Mouse (Mus musculus) left cerebral cortex, postnatal 25 days (tissue): ENCODE results near the gene A230072I06Rik. TPM values are rescaled to one million over a fixed set of nuclear protein-coding genes. Genes with fewer than 3 reads are reported as not detected.

Source experiments
- DNase-seq, 2 experiments: peaks; one replicate each; pipeline ENCODE4 v3.0.0; 2022; ENCODE audit warnings: low spot score in 2 of 2, mixed read lengths in 1 of 2
- intact Hi-C: fragments of 180-260 bp; cut with DNase I; formaldehyde crosslinking; loops from one replicate; pipeline ENCODE4 v1.15.1; 2025
- total RNA-seq, 2 experiments: library from RNA; stranded (reverse); gene quantifications; 2 replicates each; pipeline ENCODE4 v1.2.3; 2021

Gene A230072I06Rik
- total RNA-seq, result under 1 TPM in 1 of 2 experiments, not detected in 1; 0.25 TPM

DNA sequence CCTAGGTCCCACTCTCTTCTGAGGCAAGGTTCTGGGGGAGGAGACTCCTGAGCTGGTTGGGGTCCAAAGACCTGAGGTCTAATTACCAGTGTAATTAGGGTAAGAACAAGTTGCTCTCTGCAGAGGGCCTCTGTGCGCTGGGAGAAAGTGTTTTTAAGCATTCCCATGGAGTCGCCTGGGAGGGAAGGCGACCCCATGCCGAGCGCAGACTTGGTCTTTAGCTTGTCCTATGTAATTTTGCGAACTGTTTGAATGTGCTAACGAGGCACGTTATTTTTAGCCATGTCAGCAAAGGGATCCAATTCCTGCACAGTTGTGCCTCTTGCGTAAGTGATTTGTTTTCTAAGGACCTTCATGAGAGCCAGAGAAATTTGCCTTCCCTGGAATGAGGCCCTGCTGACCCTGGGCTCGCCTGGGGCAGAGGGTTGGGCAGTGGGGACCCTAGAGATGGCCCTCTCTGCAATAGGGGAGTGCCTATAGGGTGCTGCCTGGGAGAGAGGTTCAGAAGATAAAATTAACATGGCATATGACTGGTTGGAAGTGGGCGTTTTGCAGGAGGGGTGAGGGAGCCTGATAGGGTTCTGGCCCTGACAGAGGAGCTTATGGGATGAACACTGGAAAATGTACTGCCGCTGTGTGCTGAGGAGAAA, at the start of gene A230072I06Rik:
Gene A230072I06Rik (plus strand): TSS at position 157 of the 650 bp plus-strand sequence.
- intact Hi-C loops, result no loop called here
- DNase-seq, result peak in 1 of 2 experiments; percentile 17

DNA sequence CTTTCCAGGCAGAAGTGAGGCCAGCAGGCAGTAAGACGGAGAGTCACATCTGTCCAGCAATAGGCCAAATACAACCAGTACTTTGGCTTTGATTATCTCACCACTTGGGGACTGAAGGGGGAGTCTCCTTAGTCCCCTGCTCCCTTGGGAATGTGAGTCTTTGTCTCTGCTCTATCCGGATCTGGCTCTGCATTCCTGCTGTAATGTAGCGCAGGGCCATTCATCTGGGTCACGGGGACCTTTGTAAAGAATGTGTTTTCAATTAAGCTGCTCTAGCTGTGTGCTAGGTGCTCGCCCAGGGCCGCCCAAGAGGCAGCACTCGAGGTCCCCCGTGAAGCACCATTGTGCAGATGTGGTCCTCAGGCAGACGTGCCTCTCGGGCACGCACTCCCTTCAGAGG, 44.6 kb upstream of the A230072I06Rik start:
- intact Hi-C loops, result no loop called here
- no peak for DNase-seq

DNA sequence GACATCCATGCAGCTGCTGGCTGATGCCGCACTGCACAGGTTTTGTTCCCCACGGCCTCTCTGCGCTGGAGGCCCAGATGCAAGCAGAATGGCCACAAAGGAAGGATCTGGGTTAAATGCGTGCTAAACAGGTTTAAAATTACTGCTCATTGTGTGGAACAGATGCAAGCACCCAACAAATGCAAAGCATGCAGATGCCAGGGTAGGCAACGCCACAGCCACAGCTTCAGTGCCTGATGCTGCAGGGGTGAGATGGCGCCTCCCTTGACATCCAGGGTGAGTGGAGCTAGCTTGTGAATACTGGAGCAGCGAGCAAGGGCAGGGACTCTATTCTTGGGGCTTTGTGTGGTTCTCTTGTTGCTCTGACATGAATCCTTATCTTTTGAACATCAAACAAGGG, 39.8 kb upstream of the A230072I06Rik start:
- intact Hi-C loops, result no loop called here
- DNase-seq, result no peak

DNA sequence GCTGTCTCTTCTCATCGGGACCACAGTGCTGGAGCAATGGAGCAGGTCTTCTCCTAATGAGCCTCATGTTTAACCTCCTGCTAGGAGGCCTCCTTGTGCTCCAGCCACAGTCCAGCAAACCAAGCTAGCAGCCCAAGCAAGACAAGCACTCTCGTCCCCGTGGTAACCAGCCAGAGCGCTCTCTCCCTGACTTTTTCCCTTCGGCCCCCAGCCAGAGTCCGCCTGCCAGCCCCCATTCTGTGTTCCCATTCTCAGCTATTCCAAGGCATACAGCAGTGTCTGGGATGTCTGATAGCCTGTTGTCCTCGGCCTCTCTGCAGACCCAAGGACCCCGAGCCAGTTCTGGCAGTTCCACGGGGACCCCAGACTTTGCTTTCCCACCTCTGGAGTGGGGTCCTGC, 38.5 kb upstream of the A230072I06Rik start:
- DNase-seq, result no peak
- intact Hi-C loops, result no loop called here

DNA sequence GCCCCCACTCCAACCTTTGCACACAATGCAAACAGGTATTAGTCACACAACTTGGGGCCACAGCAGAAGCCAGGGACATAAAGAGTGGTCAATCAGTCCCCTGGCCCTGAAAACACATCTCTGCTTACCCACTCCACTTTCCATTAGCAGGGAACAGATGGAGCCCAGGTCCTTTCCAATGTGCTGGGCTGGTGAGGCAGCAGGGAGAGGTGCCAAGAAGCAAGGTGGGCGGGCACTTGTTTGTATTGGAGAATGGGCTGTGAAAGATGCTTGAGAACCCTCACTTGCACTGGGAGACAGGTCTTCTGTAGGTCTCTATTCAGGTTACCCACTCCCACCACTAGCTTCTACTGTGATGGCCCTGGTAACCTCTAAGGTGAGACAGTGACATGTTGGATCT, 34.9 kb upstream of the A230072I06Rik start:
- no peak for DNase-seq
- intact Hi-C loops, result no loop called here

DNA sequence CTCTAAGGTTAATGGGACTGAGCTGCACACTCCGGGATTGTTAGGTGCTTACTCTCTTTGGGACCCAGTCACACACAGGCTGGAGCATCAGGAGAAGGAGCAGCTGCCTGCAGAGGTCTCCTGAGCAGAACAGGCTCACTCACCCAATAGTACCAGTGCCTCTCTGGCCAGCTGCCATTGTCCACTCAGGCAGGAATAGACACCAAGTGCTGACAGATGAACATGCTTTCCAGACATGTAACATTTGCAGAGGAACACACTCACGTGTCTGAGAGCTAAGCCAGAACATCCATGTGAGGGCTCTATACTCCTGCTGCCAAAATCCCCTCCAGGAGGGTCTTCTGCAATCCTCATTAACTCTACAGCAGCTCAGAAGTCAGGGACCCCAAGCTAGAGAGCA, 18.7 kb upstream of the A230072I06Rik start:
- intact Hi-C loops, result no loop called here

DNA sequence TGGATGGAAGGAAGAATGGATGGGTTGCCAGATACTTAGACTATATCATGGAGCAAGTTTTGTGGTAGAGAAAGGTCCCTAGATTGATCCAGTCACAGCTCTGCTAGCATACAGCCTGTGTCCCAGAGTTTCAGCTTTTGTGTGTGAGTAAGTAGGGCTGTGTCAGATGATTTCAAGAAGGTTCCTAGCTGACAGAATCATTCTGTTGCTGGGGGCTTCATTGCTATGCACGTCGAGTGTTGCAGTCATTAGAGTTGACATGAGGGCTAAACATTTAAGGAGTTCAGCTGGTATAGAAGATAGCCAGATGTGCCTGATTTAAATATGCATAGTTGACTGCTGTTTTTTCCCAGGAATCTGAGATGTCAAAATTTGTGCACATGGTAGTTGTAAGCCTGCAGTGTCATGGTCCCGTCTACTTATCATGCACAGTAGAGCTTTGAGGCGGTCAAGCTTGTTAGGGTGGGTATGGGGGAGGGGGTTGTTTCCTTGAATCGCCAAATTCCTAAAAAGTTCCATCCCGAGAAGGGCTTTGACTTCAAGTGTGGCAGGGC, 18.1 kb upstream of the A230072I06Rik start:
- no peak for DNase-seq
- intact Hi-C loops, result no loop called here

More for the DNA sequence above, 18.7 kb upstream of the A230072I06Rik start:
- no peak for DNase-seq

DNA sequence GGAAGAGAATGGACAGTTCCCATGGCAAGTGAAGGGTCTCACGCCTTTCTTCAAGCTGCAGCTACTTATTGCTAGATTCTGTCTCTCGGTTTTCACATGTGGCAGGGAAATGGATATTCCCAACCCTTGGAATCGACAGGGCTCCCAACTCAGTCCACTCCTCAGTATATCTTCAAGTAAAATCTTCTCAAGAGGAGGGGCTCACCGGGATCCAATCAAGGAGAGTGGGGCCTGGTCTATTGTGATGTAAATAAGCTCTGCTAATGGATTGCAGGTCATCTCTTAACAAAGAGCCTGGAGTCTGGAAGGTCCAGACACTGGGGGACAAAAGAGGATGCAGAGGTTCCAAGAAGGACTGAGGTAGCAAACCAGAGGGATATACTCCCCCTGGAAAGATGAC, 17.1 kb upstream of the A230072I06Rik start:
- intact Hi-C loops, result no loop called here
- DNase-seq, result no peak

DNA sequence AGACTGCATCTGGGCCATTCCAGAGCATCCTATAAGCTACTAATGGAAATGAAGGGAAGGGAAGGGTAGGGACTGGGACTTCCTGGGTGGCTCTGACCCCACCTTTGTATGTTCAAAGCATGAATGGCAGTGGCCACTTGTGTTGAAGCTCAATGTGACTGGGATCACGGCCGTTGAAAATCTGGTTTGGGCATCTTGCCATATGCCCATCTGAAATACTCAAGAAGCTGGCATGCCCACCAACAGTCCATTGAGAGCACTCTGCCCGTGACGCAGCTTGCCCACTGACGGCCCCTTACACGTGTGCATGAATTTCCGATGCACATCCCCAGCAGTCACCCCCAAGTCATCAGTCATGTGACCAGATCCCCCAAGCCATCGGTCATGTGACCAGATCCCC, 13.6 kb upstream of the A230072I06Rik start:
- no peak for DNase-seq
- intact Hi-C loops, result no loop called here

DNA sequence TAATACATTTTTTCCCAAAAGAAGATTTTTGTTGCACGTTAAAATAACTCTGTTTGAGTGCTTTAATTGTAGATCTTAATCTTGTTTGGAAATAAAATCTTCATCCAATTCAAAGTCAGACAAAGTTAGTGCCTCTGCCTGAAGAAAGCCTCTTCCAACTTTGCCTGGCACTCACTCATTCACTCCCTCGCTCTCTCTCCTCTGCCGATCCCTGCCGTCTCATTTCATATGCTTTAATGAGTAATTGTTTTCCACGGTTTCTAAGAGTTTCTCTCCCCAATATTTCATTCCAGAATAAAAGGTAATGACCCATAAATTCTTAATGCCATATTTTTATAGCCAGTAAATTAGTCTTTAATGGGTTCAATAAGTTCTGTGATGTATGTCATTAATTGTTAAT, 10.8 kb upstream of the A230072I06Rik start:
- intact Hi-C loops, result no loop called here
- DNase-seq, result no peak

DNA sequence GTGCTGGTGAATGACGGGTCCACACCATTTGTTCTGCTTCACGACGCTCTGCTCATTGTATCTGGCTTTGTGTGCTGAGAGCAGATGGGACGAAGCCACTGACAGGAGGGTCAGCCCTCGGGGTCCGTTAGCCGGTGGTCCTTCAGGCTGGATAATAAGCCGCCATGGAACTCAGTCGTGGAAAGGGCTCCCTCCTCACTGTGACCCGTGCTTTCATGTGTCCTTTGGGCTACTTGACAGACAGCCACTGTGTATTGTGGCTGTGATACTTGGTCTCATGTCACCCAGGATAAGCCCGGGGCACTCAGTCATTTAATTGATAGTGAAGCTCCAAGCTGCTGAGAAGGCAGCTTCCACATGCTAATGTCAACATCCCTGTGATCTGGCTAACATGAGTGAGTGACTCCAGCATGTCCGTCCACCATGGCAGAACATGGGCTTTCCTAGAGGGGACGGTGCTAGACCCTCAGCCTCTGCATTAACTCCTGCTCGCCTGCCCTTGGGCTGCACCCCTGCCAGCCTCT, 10.3 kb upstream of the A230072I06Rik start:
- intact Hi-C loops, result no loop called here
- DNase-seq, result no peak

DNA sequence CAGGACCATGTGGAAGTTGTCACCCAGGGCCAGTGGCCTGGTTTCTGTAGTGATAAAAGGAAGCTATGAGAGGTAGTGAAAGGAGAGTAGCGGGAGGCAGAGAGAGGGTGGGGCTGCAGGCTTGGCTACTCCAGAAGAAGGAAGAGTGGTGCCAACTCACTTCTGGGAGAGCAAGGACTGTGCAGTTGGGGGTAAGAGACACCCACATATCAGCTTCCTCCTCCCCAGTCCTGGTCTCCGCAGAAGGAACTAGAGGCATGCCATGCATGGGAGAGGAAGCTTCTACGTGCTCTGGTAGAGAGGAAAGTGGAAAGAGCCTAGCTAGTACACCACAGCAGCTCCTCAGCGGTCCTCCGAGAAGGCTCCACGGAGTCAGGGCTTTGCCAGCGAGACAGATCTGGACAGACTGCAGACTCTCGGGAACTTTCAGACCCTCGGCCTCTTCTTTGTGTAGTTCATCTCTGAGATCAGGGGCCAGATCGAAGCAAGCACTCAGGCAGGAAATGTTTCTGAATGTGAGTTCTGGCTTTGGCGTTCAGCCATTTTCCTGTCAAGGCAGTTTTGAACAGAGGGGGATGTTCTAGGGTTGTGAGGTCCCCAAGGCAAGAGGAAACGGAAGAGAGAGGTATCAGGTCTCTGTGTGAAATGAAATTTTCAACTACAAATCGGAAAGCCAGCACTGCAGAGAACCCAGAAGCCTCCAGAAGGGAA, 1.0 kb downstream of the A230072I06Rik start:
- peak in 1 of 2 experiments; percentile 10 for DNase-seq
- intact Hi-C loops, result loop anchor here (5.0 kb wide), 1 partner anchor 103 kb away; no protein-coding TSS in a partner anchor

DNA sequence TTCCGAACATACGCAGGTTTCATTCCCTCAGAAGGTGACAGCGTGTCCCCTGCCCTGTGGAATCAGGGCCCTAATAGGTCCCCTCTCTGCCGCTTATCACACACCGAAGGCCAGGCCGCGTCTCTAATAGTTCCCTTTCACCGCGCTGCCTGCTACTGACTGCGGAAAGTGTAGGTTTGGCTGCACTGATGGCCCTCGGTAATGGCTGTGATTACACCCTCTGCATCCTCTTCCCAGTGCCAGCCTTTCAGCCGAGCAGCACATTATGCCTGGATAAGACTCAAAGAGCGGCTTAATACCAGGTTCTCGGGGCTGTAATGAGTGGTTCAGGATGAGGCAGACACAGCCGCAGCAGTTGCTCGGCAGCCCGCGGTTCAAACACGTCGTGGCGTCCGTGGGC, 3.5 kb downstream of the A230072I06Rik start:
- no peak for DNase-seq
- intact Hi-C loops, result loop anchor here (5.0 kb wide), 1 partner anchor 100 kb away; no protein-coding TSS in a partner anchor

DNA sequence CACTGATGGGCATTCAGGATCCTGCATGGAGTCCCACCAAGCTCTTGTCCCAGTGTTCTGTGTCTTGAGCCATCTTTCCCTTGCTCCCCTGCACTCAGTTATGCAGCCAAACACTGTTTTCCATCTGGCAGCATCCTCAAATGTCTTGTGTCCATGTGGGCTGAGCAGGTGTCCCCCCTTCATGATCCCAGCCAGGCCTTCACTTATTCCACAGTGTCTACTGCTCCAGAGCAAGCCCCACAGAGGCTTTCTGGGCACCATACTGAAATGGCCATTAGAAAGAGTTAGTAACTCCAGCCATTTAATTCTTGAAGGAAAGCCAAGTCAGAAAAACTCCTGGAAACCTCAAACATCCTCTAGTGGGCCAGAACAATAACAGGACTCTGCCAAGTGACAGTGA, 11.9 kb downstream of the A230072I06Rik start:
- intact Hi-C loops, result no loop called here
- DNase-seq, result no peak

DNA sequence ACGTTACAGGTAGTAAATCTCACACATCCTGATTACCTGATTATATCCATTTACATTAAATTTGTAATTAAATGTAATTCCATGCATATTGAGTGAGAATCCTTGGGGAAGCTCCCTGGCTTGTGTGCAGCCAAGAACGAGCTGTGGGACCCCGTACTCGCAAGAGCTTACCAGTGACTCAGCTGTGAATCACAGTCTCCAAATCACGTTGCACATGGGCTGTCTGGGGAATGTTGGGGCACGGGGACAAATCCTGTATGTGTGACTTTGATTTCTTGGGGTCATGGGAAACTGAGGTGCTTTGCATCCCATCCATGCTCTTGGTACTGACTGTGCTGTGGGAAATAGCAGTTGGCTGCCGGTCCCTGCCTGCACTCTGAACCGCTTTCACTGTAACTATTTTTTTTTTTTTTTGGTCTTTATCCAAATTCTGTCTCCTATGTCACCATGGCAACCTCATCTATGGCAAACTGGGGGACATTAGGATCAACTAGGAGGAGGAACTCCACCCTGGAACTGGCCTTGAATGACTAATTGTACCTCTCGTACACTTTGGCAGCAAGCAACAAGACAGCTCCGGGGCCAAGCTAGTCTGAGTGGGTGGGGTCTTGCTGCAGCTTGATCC, 19.8 kb downstream of the A230072I06Rik start:
- intact Hi-C loops, result no loop called here
- peak in 1 of 2 experiments; percentile 46 for DNase-seq

DNA sequence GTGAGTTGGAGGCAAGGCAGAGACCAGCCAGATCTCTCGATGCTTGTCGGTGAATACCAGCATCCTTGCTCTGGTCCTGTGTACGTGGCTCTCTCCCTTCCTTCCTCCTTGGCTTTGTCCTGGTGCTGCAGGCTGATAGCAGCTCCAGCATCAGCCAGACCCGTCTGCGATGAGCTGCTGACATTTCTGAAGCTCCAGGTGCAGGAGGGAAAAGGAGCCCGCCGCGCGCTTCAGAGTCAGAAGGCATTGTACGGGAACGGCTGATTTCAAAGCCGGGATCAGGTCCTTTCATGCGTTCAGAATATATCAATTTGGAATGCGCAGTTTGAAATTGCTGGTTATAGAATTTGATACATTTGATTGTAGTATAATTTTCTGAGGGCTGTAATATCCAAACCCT, 23.4 kb downstream of the A230072I06Rik start:
- intact Hi-C loops, result no loop called here
- no peak for DNase-seq

DNA sequence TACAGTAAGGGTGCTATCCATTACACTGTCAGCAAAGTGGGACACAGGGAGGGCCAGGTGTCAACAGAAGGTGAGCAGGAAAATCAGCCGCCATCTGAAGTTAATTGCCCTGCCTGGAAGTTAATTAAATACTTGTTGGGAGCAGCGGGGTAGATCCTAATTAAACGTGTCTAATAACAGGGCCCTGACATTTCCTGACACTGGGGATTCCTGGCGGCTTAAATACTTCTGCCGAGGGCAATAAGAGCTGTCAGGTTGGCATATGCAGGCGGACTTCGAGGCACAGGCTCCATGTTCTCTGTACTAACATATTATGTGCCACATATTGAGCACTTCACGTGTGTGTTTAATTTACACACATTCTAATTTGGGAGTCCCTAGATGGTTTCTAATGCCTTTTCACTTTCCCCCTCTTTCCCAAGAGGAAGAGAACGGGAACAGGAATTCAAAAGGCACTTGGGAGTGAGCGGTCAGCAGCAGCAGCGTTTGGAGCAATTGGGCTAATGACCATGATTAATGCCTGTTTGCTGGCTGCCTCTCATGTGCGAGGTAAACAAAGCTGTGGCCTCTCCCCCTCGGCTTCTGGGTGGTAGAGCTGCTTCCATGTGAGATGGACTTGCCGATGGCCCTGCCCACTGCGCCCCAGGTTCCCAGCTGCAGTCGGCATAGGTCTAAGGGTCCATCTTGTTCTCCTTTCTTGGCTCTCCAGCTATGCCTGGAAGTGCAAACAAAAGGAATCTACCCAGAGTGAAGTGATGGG, 34.5 kb downstream of the A230072I06Rik start:
- intact Hi-C loops, result no loop called here
- DNase-seq, result no peak

DNA sequence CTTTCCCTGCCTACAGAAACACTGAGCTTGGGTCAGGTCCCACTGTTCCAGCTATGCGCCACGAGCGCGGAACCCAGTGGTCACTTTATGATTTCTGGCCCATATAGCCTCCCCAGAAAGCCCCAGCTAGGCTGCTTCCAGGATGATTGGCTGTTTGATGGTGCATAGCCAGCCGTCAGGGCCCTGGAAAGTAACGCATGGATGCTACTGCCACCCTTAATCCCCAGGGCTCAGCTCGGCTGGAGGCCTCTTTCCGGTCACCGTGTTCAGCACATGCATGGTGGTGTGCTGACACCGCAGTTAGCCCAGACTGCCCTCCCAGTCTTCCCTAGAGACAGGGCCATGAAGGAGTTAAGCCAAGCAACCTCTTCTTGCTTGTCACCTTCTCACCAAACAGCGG, 35.6 kb downstream of the A230072I06Rik start:
- intact Hi-C loops, result no loop called here
- DNase-seq, result no peak

DNA sequence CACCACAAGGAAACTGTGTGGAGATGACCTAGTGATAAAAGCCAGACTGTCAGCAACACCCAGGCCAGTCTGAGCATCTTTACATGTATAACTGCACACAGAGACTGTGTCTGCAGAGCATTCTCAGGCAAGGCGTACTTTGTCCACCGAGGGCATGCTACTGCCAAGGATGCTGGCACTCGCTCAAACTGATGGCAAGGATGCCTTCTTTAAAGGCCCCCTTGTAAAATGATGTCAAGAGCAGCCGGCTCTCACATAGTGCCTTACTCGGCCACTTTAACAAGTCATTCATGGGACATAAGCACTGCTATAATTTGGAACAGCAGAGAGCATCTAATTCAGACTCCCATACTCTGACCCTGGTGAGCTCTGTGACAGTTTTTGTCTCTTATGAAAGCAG, 36.6 kb downstream of the A230072I06Rik start:
- intact Hi-C loops, result no loop called here
- peak in 1 of 2 experiments; percentile 18 for DNase-seq
